Mouse (Mus musculus) spleen, adult 2 months (tissue): ENCODE measurements around the gene Efna4.

Source experiments
- CTCF ChIP-seq: fragments of 200-500 bp; IDR thresholded peaks from 2 replicates; pipeline ENCODE4 v1.5.1; 2011; ENCODE audit warnings: mild to moderate bottlenecking, inconsistent platforms; ENCODE audit not compliant: insufficient read depth, insufficient read length, insufficient replicate concordance; ENCODE audit errors: extremely low read depth
- POLR2A ChIP-seq: fragments of 200-500 bp; IDR thresholded peaks from 2 replicates; pipeline ENCODE4 v1.6.1; 2011; ENCODE audit warnings: low read depth, low read length, inconsistent platforms

DNA sequence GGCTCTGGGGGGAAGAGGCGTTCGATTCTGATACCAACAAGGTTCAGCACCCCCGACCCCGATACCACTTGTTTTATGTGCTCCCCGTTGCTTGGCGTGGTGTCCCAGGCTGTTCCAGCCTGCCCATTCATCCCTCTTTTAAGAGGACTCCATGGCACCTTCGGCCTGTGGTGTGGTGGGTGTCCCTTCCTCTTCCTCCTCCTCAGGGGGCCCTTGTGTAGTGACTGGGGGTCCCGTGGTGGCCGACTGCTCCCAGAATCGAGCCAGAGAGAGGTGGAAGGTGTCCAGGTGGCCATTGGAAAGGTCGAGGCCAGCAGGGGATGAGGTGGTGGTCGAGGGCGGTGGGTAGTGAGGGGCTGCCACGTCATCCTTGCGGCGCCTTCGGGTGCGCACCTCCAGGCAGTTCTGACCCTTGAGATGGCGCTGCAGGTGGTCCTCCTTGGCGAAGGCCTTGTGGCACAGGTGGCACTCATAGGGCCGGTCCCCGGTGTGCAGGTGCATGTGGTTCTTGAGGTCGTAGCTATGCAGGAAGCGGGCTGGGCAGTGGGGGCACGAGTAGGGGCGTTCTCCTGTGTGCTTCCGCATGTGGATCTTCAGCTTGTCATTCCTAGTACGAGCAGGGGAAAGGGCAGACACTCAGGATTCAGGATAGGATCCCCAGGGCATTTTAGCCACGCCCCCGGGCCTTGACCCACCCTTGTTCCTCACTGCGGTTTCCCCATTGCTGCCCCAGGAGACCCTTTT lies 41.7 kb upstream of the Efna4 start:
- TF ChIP-seq POLR2A = no peak
- TF ChIP-seq CTCF = no peak
